Mouse (Mus musculus): ENCODE measurements around the gene Sycp3. TPM values are rescaled to one million over a fixed set of nuclear protein-coding genes. Genes with fewer than 3 reads are reported as not detected.
"Not testable (repeated sequence)": the region's sequence is repeated elsewhere in the genome, so short reads cannot be mapped to it uniquely, and the experiment has no call there.

Gene Sycp3
- total RNA-seq (2017): 0.68 to 3.5 TPM (median 2.7 TPM) in 3 replicates

DNA sequence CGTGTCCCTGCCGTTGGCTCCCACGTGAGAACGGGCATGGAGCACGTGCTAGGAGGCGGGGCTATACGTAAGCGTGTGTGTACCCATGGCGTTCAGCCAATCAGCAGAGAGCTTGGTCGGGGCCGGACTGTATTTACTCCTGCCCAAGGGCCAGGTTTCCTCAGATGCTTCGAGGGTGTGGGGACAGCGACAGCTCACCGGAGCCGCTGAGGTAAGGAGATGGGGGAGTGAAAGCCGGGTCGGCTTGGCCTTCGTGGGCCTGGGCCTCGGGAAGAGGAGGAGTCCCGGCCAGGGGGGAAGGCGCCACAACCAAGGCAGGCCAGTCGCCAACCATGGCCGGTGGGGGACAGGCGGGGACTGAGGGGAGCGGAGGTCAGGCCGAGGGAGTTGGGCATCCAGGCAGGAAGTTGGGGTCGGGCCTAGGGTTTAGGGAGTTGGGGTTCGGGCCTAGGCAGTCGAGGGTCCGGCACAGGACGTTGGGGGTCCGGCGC is at the start of gene Sycp3:
Sycp3 (plus strand) TSS at position 68 of the 491 bp plus-strand sequence.
- no peak; the same call in 1 of the 2 replicates for ATAC-seq (replicated peaks; ENCODE audit: insufficient number of reproducible peaks, low FRiP score, low TSS enrichment, poor library complexity, severe bottlenecking)

DNA sequence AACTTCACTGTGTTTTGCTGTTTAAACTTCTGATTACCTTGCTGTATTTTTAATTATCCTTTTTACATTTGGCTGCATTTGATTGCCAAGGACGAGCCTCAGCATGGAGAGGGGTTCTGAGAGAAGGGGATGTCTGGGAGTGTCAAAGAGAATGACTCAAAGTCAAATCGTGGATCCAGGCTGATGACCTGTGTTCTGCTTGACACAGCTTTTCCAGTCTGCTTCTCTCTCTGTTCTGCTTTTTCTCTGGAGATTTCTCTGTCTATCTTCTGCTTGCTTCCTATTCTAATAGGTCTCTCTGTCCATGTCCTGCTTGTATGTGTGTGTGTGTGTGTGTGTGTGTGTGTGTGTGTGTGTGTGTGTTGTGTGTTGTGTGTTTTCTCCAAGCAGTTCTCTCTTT is 49.6 kb upstream of the Sycp3 start:
- no peak for ATAC-seq (replicated peaks; ENCODE audit: insufficient number of reproducible peaks, low FRiP score, low TSS enrichment, poor library complexity, severe bottlenecking)

- ATAC-seq (replicated peaks; ENCODE audit: insufficient number of reproducible peaks, low FRiP score, low TSS enrichment, poor library complexity, severe bottlenecking): no peak
Measured at GRCm38 (mm10) chr10:88412290-88412995, 46.9 kb upstream of the Sycp3 start.

DNA sequence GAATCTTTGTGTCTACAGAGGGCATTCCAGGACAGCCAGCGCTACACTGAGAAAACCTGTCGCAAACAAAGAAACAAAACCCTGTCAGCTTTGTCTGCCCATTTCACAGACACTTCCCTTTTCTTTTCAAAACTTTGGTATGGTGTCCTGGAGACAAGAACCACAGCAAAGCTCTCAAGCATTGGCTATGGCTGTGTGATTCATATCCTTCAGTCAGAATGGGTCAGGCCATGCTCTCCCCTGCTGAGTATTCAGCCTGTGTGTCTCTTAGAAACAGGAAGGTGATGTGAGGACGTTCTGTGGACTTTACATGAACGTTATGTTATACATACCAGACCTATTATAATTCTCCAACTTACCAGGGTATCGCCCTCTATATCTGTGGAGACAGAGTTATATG is 41.7 kb upstream of the Sycp3 start:
- ATAC-seq (replicated peaks; ENCODE audit: insufficient number of reproducible peaks, low FRiP score, low TSS enrichment, poor library complexity, severe bottlenecking): peak; percentile 77

GRCm38 (mm10) chr10:88420141-88420541 is 39.2 kb upstream of the Sycp3 start:
- ATAC-seq (replicated peaks; ENCODE audit: insufficient number of reproducible peaks, low FRiP score, low TSS enrichment, poor library complexity, severe bottlenecking): no peak

GRCm38 (mm10) chr10:88420655-88421435 is 38.5 kb upstream of the Sycp3 start:
- peak; percentile 63 for ATAC-seq (replicated peaks; ENCODE audit: insufficient number of reproducible peaks, low FRiP score, low TSS enrichment, poor library complexity, severe bottlenecking)

DNA sequence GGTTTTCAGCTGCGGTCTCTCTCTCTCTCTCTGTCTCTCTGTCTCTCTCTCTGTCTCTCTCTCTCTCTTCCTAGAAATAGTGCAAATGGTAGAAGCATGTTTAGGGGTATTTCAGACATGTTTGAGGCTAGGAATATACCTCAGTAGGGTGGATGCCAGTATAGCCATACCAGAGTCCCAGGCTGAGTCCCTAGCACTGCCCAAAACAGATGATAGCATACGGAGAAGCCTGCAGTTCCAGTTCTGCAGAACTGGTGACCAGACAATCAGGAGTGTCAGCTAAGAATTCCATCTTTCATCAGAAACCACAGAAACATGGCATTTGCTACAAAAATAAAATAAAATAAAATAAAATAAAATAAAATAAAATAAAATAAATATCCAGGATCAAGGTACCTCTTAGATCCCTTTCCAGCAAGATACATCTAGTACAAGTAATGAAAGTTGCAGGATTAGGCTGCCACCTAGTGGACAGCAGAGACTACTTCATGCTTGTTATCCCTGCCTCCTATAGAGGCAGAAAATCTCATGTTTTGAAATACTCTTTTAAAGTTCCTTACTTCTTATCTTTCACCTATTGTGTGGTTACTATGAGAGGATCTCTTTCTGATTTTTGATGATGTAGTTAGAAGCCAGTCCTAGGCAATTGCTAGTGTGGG is 33.1 kb upstream of the Sycp3 start:
- peak; percentile 53; the same call in 1 of the 2 replicates for ATAC-seq (replicated peaks; ENCODE audit: insufficient number of reproducible peaks, low FRiP score, low TSS enrichment, poor library complexity, severe bottlenecking)

GRCm38 (mm10) chr10:88426896-88427295 is 32.5 kb upstream of the Sycp3 start:
- ATAC-seq (replicated peaks; ENCODE audit: insufficient number of reproducible peaks, low FRiP score, low TSS enrichment, poor library complexity, severe bottlenecking): no peak

- ATAC-seq (replicated peaks; ENCODE audit: insufficient number of reproducible peaks, low FRiP score, low TSS enrichment, poor library complexity, severe bottlenecking): peak; percentile 69
Measured at GRCm38 (mm10) chr10:88427998-88428397, 31.4 kb upstream of the Sycp3 start.

DNA sequence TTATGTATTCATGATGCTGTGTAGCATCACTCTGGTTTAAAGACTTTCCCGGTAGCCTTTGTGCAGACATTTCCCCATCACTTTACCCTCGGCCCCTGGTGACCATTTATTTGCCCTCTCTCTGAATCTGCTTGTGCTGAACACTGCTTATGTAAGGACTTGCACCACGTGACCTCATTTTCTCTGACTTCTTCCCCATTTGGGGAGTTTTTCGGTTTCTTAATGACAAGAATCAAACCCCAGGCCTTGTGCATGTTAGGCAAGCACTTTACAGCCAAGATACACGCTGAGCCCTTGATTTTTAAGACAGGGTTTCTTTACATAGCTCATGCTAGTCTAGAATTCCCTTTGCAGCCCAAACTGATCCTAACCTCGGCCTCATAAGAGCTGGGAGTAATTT is 18.1 kb upstream of the Sycp3 start:
- peak; percentile 56; the same call in 1 of the 2 replicates for ATAC-seq (replicated peaks; ENCODE audit: insufficient number of reproducible peaks, low FRiP score, low TSS enrichment, poor library complexity, severe bottlenecking)

- ATAC-seq (replicated peaks; ENCODE audit: insufficient number of reproducible peaks, low FRiP score, low TSS enrichment, poor library complexity, severe bottlenecking): no peak
Measured at GRCm38 (mm10) chr10:88451221-88451620, 8.1 kb upstream of the Sycp3 start.

DNA sequence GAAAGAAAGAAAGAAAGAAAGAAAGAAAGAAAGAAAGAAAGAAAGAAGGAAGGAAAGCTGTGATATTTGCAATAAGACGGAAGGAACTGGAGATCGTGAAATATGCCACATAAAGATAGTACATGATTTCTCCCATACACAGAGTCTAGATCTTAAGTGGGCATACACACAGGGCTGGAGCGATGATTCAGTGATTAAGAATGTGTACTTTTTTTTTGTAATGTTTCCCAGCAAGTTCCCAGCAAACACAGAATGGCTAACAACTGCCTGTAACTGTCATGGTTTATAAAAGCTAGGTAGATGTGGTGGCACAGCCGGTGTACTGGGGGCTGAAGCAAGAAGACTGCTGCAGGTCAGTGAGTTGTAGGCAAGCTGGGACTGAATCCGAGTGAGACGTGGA is 7.4 kb upstream of the Sycp3 start:
- ATAC-seq (replicated peaks; ENCODE audit: insufficient number of reproducible peaks, low FRiP score, low TSS enrichment, poor library complexity, severe bottlenecking): no peak

- no peak for ATAC-seq (replicated peaks; ENCODE audit: insufficient number of reproducible peaks, low FRiP score, low TSS enrichment, poor library complexity, severe bottlenecking)
Measured at GRCm38 (mm10) chr10:88457816-88458215, 1.6 kb upstream of the Sycp3 start.

DNA sequence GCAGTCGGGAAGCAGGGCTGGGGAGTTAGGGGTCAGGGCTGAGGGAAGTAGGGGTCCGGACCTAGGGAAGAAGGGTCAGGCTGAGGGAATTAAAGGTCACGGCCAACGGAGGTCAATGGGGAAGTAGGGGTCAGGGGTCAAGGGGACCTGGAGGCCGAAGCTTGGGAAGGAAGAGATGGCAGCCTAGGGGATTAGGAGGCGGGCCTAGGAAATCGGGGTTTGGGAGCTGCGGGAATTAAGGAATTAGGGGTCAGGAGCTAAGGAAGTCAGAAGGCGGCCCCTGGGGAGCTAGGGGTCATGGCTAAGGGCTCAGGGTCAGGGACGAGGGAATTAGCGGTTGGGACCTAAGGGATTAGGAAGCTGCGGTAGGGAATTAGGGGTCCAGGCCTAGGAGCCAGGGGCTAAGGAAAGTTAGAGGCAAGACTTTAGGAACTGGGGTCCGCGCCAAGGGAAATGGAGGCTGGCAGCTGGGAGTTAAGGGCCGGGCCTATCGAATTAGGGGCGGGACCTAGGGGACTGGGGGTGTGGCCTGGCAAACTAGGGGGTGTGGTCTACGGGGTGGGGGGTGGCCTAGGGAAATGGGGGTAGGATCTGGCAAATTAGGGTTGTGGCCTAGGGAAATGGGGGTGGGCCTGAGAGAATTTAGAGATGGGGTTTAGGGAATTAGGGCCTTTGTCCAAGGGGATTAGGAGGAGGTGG is 902 bp downstream of the Sycp3 start:
- ATAC-seq (replicated peaks; ENCODE audit: insufficient number of reproducible peaks, low FRiP score, low TSS enrichment, poor library complexity, severe bottlenecking): no peak

DNA sequence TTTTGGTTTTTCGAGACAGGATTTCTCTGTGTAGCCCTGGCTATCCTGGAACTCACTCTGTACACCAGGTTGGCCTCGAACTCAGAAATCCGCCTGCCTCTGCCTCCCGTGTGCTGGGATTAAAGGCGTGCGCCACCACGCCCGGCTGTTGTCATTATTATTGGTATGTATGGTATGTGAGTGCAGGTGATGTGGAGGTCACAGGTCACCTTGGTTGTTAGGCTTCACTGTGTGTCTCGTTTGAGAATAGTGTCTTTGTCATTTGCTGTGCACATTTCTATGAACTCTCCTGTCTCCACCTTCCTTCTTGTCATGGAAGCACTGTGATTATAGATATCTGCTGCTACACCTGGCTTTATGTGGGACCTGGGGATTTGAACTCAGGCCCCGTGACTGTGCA is 23.5 kb downstream of the Sycp3 start:
- ATAC-seq (replicated peaks; ENCODE audit: insufficient number of reproducible peaks, low FRiP score, low TSS enrichment, poor library complexity, severe bottlenecking): not testable (repeated sequence)

DNA sequence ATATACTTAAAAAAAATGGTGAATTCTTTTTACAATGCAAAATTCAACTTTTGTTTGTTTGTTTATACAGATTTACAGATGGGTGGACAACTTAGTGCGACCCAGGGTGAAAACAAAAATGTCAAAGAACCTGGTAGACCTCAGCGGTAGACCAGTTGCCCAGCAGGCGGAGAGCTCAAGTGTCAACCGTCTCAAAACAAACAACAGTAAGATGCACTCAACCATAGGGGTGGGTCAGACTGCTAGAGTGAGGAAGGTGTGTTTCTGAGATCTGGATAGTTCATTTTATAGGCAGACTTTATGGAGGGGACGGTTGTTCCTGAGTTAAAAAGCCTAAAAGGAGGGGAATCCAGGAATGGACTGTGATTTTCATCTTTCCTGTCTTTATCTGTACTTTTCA is 29.3 kb downstream of the Sycp3 start:
- ATAC-seq (replicated peaks; ENCODE audit: insufficient number of reproducible peaks, low FRiP score, low TSS enrichment, poor library complexity, severe bottlenecking): no peak

- 0 out of 2 replicates have a peak, but pooled peaks have one; percentile 47 for ATAC-seq (replicated peaks; ENCODE audit: insufficient number of reproducible peaks, low FRiP score, low TSS enrichment, poor library complexity, severe bottlenecking)
Measured at GRCm38 (mm10) chr10:88491632-88492031, 32.3 kb downstream of the Sycp3 start.

GRCm38 (mm10) chr10:88492658-88493057 is 33.3 kb downstream of the Sycp3 start:
- no peak for ATAC-seq (replicated peaks; ENCODE audit: insufficient number of reproducible peaks, low FRiP score, low TSS enrichment, poor library complexity, severe bottlenecking)
